Mouse (Mus musculus): Measurements from ENCODE around the gene Cd28. TPM values are rescaled to one million over a fixed set of nuclear protein-coding genes. Genes with fewer than 3 reads are reported as not detected.
"Not testable (repeated sequence)": the region's sequence is repeated elsewhere in the genome, so short reads cannot be mapped to it uniquely, and the experiment has no call there.

Gene Cd28
- polyA plus RNA-seq, 1 experiment from 2014 or later: 0.35 TPM

GRCm38 (mm10) chr1:60810821-60811220 lies 94.2 kb downstream of the Cd28 start:
- Histone ChIP-seq H3K9me3 (ENCODE audit: control insufficient read depth, low read length) (no peaks in the 10 kb centered on the region), H3K4me2 (ENCODE audit: low read depth, low read length) (no peak overlapping the region), H3K27ac (replicated peaks; ENCODE audit: low read depth, low read length) (no peak overlapping the region), H3K27me3 (replicated peaks; ENCODE audit: control insufficient read depth, insufficient read depth, low read length) (no peaks in the 10 kb centered on the region), H3K36me3 (ENCODE audit: control insufficient read depth, insufficient read depth, low read length) (no peaks in the 10 kb centered on the region), H3K9ac (ENCODE audit: low read depth, low read length) (no peak overlapping the region), H3K4me3 (ENCODE audit: low read depth, low read length) (no peak overlapping the region), H3K4me1 (ENCODE audit: control insufficient read depth, insufficient read depth, low read length) (peaks cover 4% of the 10 kb centered on the region; the same call in 1 of the 2 replicates)
- DNase-seq (ENCODE audit: low spot score): no peak
- ATAC-seq (ENCODE audit: low read depth): no peak

- WGBS: 71% methylated on average over 1 of the region's 1 CpGs
- Histone ChIP-seq H3K36me3 (ENCODE audit: control insufficient read depth, insufficient read depth, low read length) (no peaks in the 10 kb centered on the region), H3K4me2 (ENCODE audit: low read depth, low read length) (no peak overlapping the region), H3K4me1 (ENCODE audit: control insufficient read depth, insufficient read depth, low read length) (peaks cover 4% of the 10 kb centered on the region; the same call in 1 of the 2 replicates), H3K27me3 (replicated peaks; ENCODE audit: control insufficient read depth, insufficient read depth, low read length) (no peaks in the 10 kb centered on the region), H3K27ac (replicated peaks; ENCODE audit: low read depth, low read length) (no peak overlapping the region), H3K4me3 (ENCODE audit: low read depth, low read length) (no peak overlapping the region), H3K9ac (ENCODE audit: low read depth, low read length) (no peak overlapping the region), H3K9me3 (ENCODE audit: control insufficient read depth, low read length) (no peaks in the 10 kb centered on the region)
- ATAC-seq (ENCODE audit: low read depth): no peak
- no peak for DNase-seq (ENCODE audit: low spot score)
Observed at GRCm38 (mm10) chr1:60811998-60812397, 95.4 kb downstream of the Cd28 start.

GRCm38 (mm10) chr1:60813411-60813810 lies 96.8 kb downstream of the Cd28 start:
- Histone ChIP-seq H3K36me3 (ENCODE audit: control insufficient read depth, insufficient read depth, low read length) (no peaks in the 10 kb centered on the region), H3K27me3 (replicated peaks; ENCODE audit: control insufficient read depth, insufficient read depth, low read length) (no peaks in the 10 kb centered on the region), H3K4me1 (ENCODE audit: control insufficient read depth, insufficient read depth, low read length) (peaks cover 4% of the 10 kb centered on the region; the same call in 1 of the 2 replicates), H3K4me2 (ENCODE audit: low read depth, low read length) (no peak overlapping the region), H3K27ac (replicated peaks; ENCODE audit: low read depth, low read length) (no peak overlapping the region), H3K4me3 (ENCODE audit: low read depth, low read length) (no peak overlapping the region), H3K9me3 (ENCODE audit: control insufficient read depth, low read length) (no peaks in the 10 kb centered on the region), H3K9ac (ENCODE audit: low read depth, low read length) (no peak overlapping the region)
- WGBS: 88% methylated on average over 2 of the region's 2 CpGs
- DNase-seq (ENCODE audit: low spot score) (no peak), ATAC-seq (ENCODE audit: low read depth) (no peak)

- 85% methylated on average over 6 of the region's 6 CpGs for WGBS
- Histone ChIP-seq H3K4me3 (ENCODE audit: low read depth, low read length) (no peak overlapping the region), H3K4me2 (ENCODE audit: low read depth, low read length) (no peak overlapping the region), H3K27ac (replicated peaks; ENCODE audit: low read depth, low read length) (no peak overlapping the region), H3K36me3 (ENCODE audit: control insufficient read depth, insufficient read depth, low read length) (no peaks in the 10 kb centered on the region), H3K4me1 (ENCODE audit: control insufficient read depth, insufficient read depth, low read length) (no peaks in the 10 kb centered on the region), H3K9me3 (ENCODE audit: control insufficient read depth, low read length) (no peaks in the 10 kb centered on the region), H3K27me3 (replicated peaks; ENCODE audit: control insufficient read depth, insufficient read depth, low read length) (no peaks in the 10 kb centered on the region), H3K9ac (ENCODE audit: low read depth, low read length) (no peak overlapping the region)
- DNase-seq (ENCODE audit: low spot score) (no peak), ATAC-seq (ENCODE audit: low read depth) (no peak)
Observed at GRCm38 (mm10) chr1:60815912-60816311, 99.3 kb downstream of the Cd28 start.

- H3K4me3 ChIP-seq (ENCODE audit: low read depth, low read length); H3K36me3 ChIP-seq (ENCODE audit: control insufficient read depth, insufficient read depth, low read length); DNase-seq (ENCODE audit: low spot score); H3K9me3 ChIP-seq (ENCODE audit: control insufficient read depth, low read length); H3K27me3 ChIP-seq (replicated peaks; ENCODE audit: control insufficient read depth, insufficient read depth, low read length); H3K27ac ChIP-seq (replicated peaks; ENCODE audit: low read depth, low read length); H3K4me2 ChIP-seq (ENCODE audit: low read depth, low read length); ATAC-seq (ENCODE audit: low read depth); H3K4me1 ChIP-seq (ENCODE audit: control insufficient read depth, insufficient read depth, low read length); H3K9ac ChIP-seq (ENCODE audit: low read depth, low read length): not testable (repeated sequence)
- 85% methylated on average over 4 of the region's 4 CpGs for WGBS
Observed at GRCm38 (mm10) chr1:60818491-60818890, 101.9 kb downstream of the Cd28 start.

GRCm38 (mm10) chr1:60819993-60820392 lies 103.4 kb downstream of the Cd28 start:
- Histone ChIP-seq H3K4me1 (ENCODE audit: control insufficient read depth, insufficient read depth, low read length) (peaks cover 6% of the 10 kb centered on the region), H3K4me3 (ENCODE audit: low read depth, low read length) (no peak overlapping the region), H3K9me3 (ENCODE audit: control insufficient read depth, low read length) (no peaks in the 10 kb centered on the region), H3K27ac (replicated peaks; ENCODE audit: low read depth, low read length) (no peak overlapping the region), H3K36me3 (ENCODE audit: control insufficient read depth, insufficient read depth, low read length) (no peaks in the 10 kb centered on the region), H3K4me2 (ENCODE audit: low read depth, low read length) (no peak overlapping the region), H3K9ac (ENCODE audit: low read depth, low read length) (no peak overlapping the region), H3K27me3 (replicated peaks; ENCODE audit: control insufficient read depth, insufficient read depth, low read length) (no peaks in the 10 kb centered on the region)
- 84% methylated on average over 2 of the region's 2 CpGs for WGBS
- ATAC-seq (ENCODE audit: low read depth) (no peak), DNase-seq (ENCODE audit: low spot score) (no peak)

- Histone ChIP-seq H3K9me3 (ENCODE audit: control insufficient read depth, low read length) (no peaks in the 10 kb centered on the region), H3K4me2 (ENCODE audit: low read depth, low read length) (no peak overlapping the region), H3K9ac (ENCODE audit: low read depth, low read length) (no peak overlapping the region), H3K4me1 (ENCODE audit: control insufficient read depth, insufficient read depth, low read length) (peaks cover 15% of the 10 kb centered on the region), H3K36me3 (ENCODE audit: control insufficient read depth, insufficient read depth, low read length) (no peaks in the 10 kb centered on the region), H3K4me3 (ENCODE audit: low read depth, low read length) (no peak overlapping the region), H3K27ac (replicated peaks; ENCODE audit: low read depth, low read length) (no peak overlapping the region), H3K27me3 (replicated peaks; ENCODE audit: control insufficient read depth, insufficient read depth, low read length) (no peaks in the 10 kb centered on the region)
- no peak for ATAC-seq (ENCODE audit: low read depth)
- DNase-seq (ENCODE audit: low spot score): no peak
- WGBS: 73% methylated on average over 2 of the region's 2 CpGs
Observed at GRCm38 (mm10) chr1:60820981-60821380, 104.4 kb downstream of the Cd28 start.

- Histone ChIP-seq H3K4me2 (ENCODE audit: low read depth, low read length) (no peak overlapping the region), H3K27ac (replicated peaks; ENCODE audit: low read depth, low read length) (no peak overlapping the region), H3K4me3 (ENCODE audit: low read depth, low read length) (no peak overlapping the region), H3K27me3 (replicated peaks; ENCODE audit: control insufficient read depth, insufficient read depth, low read length) (no peaks in the 10 kb centered on the region), H3K4me1 (ENCODE audit: control insufficient read depth, insufficient read depth, low read length) (peaks cover 18% of the 10 kb centered on the region), H3K36me3 (ENCODE audit: control insufficient read depth, insufficient read depth, low read length) (no peaks in the 10 kb centered on the region), H3K9ac (ENCODE audit: low read depth, low read length) (no peak overlapping the region), H3K9me3 (ENCODE audit: control insufficient read depth, low read length) (no peaks in the 10 kb centered on the region)
- DNase-seq (ENCODE audit: low spot score) (no peak), ATAC-seq (ENCODE audit: low read depth) (no peak)
- WGBS: 57% methylated on average over 3 of the region's 3 CpGs
Observed at GRCm38 (mm10) chr1:60821590-60821989, 105.0 kb downstream of the Cd28 start.

Measured in embryonic facial prominence, embryonic 14.5 days (tissue).